Mouse (Mus musculus) frontal cortex, adult 2 months (tissue): ENCODE results near the gene Tcl1b5. TPM values are rescaled to one million over a fixed set of nuclear protein-coding genes. Genes with fewer than 3 reads are reported as not detected.
"Not testable (repeated sequence)": the region's sequence is repeated elsewhere in the genome, so short reads cannot be mapped to it uniquely, and the experiment has no call there.

ENCODE experiments used
- DNase-seq, 2 experiments: peaks; one replicate each; pipeline ENCODE4 v3.0.0; 2022; ENCODE audit warnings: low spot score in 1 of 2; ENCODE audit errors: extremely low spot score in 1 of 2
- polyA plus RNA-seq: library from polyadenylated mRNA; depleted of rRNA; stranded (reverse); fragments of >200 nt; gene quantifications from 2 replicates; pipeline ENCODE4 v1.2.3, GENCODE M21; 2012; rRNA removed

The Tcl1b5 gene
- not detected in 2 replicates for polyA plus RNA-seq

DNA sequence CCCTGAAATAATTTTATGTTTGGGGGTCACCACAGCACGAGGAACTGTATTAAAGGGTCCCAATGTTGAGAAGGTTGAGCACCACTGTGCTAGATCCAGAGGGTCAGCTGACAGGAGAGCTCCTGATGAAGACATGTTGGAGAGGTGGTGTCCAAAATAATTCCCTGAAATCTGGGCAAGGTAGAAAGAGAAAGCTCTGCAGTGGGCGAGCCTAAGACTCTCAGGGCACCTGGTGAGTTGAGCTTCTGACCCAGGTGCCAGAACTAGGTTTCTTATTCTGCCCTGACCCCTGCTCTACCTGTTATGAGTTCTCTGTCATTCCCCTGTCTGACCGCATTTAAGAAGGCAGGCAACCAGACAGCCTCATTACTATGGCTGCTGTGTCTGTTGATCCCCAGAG is at the start of gene Tcl1b5:
TSS of gene Tcl1b5 (plus strand) at position 301 of the 400 bp plus-strand sequence.
- DNase-seq, result not testable (repeated sequence)

GRCm38 (mm10) chr12:105126516-105126915 is 49.6 kb upstream of the Tcl1b5 start:
- DNase-seq, result no peak

- no peak for DNase-seq
Measured at GRCm38 (mm10) chr12:105127607-105128006, 48.5 kb upstream of the Tcl1b5 start.

DNA sequence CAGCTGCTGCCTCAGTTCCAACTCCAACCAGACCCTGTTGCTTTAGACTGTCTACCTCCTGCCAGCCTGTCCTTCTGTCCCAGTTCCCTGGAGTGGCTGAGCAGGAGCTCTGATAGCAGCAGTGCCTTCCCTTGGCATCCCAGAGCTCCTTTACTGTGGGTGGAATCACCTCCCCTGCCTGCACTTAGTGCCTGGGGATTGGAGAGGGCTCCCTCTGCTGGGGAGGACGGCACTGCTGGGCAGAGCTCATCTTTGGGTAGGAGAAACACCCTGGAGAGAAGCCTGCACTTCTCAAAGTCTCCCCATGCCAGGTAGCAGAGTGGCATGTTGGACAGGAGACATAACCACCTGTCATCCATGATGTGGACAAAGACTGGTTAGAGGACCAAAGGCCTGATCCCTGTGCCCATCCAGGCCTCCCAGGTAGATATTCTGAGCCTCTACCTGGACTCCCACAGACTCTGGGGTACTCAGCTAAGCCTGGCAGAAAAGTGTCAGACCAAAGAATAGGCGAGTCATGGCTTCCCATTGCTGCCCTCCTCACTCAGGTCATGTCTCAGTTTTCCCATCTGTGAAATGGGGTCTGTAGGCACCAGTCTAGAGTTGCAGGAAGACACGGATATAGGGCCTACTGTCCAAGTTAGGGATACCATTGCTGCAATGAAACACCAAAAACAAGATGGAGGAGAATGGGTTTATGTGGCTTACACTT is 46.5 kb upstream of the Tcl1b5 start:
- not testable (repeated sequence) for DNase-seq

- not testable (repeated sequence) for DNase-seq
Measured at GRCm38 (mm10) chr12:105134167-105134566, 42.0 kb upstream of the Tcl1b5 start.

DNA sequence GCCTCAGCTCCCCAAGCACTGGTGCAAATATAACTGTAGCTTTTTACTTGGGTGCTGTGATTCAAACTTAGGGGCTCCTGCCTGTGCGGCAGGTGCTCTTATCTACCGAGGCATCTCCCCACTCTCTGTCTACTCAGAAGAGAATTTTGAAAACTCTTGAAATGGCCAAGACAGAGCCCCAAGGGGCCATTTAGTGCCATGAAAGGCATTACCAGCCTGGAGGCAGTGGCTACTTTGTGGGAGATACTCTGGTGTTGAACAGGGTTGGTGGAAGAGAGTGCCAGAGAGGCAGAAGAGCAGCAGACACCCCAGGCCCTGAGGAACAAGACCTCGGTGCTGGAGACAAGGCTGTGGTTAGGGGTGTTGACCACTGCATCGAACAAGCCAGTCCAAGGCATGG is 41.3 kb upstream of the Tcl1b5 start:
- DNase-seq, result not testable (repeated sequence)

DNA sequence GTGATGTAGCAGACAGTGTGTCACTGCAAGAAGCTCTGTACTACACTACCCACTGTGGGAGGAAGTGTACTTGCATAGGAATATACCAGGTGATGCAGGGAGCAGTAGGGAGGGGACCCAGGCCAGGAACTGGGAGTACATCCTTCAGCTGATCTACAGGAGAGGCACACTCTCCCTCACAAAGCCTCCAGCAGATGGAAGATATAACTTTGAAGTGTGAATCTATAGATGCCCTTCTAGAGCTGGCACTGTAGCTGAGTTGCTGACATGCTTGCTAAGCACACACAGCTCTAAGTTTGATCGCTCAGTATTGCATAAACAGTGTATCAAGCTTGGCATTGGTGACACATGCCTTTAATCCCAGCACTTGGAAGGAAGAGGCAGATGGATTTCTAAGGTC is 38.4 kb upstream of the Tcl1b5 start:
- DNase-seq, result not testable (repeated sequence)

DNA sequence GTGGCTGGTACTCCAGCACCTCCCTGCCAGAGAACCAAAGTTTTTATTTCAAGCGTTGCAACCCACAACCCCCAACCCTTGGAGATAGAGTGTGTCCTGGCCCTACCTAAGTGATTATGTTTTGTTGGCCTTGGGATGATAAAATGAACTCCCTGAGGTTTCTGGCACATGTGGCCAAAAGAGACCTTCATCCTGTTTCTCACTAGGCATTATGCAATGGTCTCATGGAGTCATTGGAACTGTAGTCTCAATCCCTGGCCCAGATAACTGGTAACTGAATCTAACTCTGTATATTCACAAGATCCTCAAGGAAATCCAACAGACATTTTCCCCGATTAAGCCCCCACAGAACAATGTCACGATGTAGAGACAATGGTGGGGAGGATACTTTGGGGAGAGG is 33.0 kb upstream of the Tcl1b5 start:
- no peak for DNase-seq

DNA sequence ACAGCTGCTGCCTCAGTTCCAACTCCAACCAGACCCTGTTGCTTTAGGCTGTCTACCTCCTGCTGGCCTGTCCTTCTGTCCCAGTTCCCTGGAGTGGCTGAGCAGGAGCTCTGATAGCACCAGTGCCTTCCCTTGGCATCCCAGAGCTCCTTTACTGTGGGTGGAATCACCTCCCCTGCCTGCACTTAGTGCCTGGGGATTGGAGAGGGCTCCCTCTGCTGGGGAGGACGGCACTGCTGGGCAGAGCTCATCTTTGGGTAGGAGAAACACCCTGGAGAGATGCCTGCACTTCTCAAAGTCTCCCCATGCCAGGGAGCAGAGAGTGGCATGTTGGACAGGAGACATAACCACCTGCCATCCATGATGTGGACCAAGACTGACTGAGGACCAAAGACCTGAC is 31.2 kb upstream of the Tcl1b5 start:
- not testable (repeated sequence) for DNase-seq

- DNase-seq, result no peak
Measured at GRCm38 (mm10) chr12:105145714-105146113, 30.4 kb upstream of the Tcl1b5 start, which contains the start of gene Tcl1b2. Gene Tcl1b2, plus strand, starts transcription at chr12:105146014.

- peak; percentile 4 to 31 for DNase-seq
Measured at GRCm38 (mm10) chr12:105155286-105155685, 20.9 kb upstream of the Tcl1b5 start.

DNA sequence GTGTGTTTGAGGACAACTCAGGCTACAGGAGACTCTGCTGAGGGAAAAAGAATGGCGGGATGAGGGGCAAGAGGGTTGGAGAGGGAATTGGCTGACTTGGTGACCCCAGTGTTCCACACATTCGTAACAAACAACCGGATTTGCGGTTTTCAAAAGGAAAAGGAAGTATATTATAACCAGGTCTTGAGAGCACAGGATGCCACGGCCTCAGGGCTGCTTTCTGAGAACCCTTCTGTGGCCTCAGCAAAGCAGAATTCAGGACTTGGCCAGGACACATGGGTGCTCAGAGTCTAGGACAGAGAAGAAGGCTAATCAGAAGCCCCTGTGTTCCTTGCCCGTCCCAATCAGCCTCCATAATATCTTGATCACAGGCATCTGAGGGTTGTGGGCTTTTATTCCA is 17.3 kb upstream of the Tcl1b5 start:
- no peak for DNase-seq

DNA sequence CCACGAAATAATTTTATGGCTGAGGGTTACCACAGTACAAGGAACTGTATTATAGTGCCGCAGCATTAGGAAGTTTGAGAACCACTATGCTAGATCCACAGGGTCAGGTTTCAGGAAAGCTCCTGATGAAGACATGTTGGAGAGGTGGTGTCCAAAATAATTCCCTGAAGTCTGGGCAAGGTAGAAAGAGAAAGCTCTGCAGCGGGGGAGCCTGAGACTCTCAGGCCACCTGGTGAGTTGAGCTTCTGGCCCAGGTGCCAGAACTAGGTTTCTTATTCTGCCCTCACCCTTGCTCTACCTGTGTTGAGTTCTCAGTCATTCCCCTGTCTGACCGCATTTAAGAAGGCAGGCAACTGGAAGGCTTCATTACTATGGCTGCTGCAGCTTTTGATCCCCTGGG is 16.8 kb upstream of the Tcl1b5 start, which contains the start of gene Tcl1b1:
TSS of gene Tcl1b1 (plus strand) at position 301 of the 400 bp plus-strand sequence.
- DNase-seq, result no peak

DNA sequence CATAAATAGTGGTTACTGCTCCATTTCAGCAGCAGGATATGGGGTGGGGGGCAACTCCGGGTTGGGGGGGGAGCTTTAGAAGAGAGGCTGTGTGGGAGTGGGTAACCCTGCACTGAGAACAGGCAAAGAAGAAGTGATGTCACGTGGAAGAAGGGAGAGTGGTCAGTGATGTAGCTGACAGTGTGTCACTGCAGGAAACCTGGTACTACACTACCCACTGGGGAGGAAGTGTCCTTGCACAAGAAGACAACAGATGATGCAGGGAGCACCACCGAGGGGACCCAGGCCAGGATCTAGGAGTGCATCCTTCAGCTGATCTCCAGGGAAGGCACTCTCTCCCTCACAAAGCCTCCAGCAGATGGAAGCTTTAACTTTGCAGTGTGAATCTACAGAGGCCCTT is 9.4 kb upstream of the Tcl1b5 start:
- DNase-seq, result no peak

- no peak for DNase-seq
Measured at GRCm38 (mm10) chr12:105173366-105173765, 2.8 kb upstream of the Tcl1b5 start.

GRCm38 (mm10) chr12:105174318-105174717 is 1.8 kb upstream of the Tcl1b5 start:
- peak; percentile 4 to 59 for DNase-seq

GRCm38 (mm10) chr12:105181040-105181644 is 5.0 kb downstream of the Tcl1b5 start:
- DNase-seq, result not testable (repeated sequence)

DNA sequence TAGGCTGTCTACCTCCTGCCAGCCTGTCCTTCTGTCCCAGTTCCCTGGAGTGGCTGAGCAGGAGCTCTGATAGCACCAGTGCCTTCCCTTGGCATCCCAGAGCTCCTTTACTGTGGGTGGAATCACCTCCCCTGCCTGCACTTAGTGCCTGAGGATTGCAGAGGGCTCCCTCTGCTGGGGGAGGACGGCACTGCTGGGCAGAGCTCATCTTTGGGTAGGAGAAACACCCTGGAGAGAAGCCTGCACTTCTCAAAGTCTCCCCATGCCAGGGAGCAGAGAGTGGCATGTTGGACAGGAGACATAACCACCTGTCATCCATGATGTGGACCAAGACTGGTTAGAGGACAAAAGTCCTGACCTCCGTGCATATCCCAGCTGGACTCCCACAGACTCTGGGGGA is 12.8 kb downstream of the Tcl1b5 start:
- peak in 1 of 2 experiments; percentile 4 for DNase-seq

GRCm38 (mm10) chr12:105190743-105191142 is 14.6 kb downstream of the Tcl1b5 start, which contains the start of gene Tcl1b3:
Gene Tcl1b3, plus strand, starts transcription at chr12:105191043.
- not testable (repeated sequence) for DNase-seq

DNA sequence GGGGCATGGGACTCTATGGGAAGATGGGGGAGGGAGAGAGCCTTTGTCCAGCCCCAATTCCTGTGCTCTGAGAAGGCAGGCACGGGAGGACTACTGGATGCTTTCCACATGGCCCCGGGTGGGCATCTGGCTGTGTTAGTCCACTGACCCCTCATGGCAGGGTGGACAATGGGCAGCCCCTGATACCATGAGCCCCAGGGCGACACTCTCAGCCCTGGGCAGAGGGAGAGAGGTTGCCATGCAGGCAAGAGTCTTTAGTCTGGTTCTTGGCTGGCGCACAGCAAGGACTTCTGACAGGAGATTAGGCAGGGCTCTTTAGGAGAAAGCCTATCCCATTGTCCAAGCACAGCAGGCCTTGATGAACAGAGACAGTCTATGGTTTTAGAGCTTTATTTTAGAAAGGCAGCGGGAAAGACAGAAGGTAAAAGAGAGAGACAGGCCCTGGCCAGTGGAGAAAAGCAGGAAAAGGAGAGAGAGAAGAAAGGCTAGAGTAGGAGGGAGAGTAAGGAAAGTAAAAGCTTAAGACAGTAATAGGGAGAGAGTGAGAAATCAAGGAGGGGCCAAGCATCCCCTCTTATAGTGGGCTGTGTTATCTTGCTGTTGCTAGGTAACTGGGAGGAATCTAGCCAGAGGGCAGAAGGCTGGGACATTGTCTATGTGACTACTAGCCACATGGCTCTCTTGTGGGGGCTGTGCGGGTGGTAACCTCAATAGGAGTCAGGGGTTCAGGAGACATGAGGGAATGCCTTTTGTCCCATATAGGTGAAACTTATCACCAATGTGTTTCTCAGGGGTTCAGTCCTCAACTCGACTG is 23.7 kb downstream of the Tcl1b5 start:
- not testable (repeated sequence) for DNase-seq

GRCm38 (mm10) chr12:105201657-105202056 is 25.5 kb downstream of the Tcl1b5 start, which contains the start of gene Tcl1b4:
Gene Tcl1b4, plus strand, starts transcription at chr12:105201957.
- not testable (repeated sequence) for DNase-seq
